Mouse (Mus musculus) cortical plate, adult 2 months (tissue): Measurements from ENCODE around the gene Plin5.

ENCODE experiments used
- CTCF ChIP-seq: fragments of 200-500 bp; IDR thresholded peaks from 2 replicates; pipeline ENCODE4 v1.5.1; 2011; ENCODE audit warnings: mild to moderate bottlenecking, control low read depth, low read length; ENCODE audit not compliant: insufficient read depth; ENCODE audit errors: extremely low read depth
- POLR2A ChIP-seq: fragments of 200-500 bp; IDR thresholded peaks from 2 replicates; pipeline ENCODE4 v1.6.1; 2011; ENCODE audit warnings: mild to moderate bottlenecking, low read length, control low read depth; ENCODE audit not compliant: insufficient read depth; ENCODE audit errors: extremely low read depth

DNA sequence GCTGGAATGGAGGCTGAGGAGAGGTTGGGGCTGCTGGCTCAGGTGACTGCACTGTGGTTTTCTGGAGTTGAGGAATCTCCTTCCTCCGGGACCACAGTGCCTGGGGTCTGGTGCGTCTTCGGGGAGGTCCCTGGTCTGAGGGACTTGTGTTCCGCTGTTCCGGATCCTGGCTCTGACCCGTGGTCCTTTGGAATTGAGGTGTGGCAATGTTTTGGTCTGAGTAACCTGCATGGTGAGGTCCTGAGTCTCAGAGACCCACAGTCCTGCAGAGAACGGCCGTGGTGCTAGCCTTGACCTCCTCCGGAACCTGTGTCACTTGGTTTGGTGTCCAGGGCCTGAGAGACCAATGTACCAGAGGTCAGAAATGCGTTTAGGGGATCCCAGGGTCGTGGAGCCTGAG is 37.5 kb downstream of the Plin5 start:
- TF ChIP-seq CTCF (no peak), POLR2A (no peak)
